Mouse (Mus musculus) MEL (cell line): ENCODE data around the gene Aff4. TPM values are rescaled to one million over a fixed set of nuclear protein-coding genes. Genes with fewer than 3 reads are reported as not detected.
A peak's percentile ranks its signal among the peaks of the same experiment; 100 is the strongest.
"Not testable (repeated sequence)": the region's sequence is repeated elsewhere in the genome, so short reads cannot be mapped to it uniquely, and the experiment has no call there.

Experiments used
- DNase-seq: peaks from one replicate; pipeline ENCODE4 v3.0.0; 2011; ENCODE audit warnings: low read depth, low spot score
- H3K27ac ChIP-seq: 2 replicates; pipeline ENCODE4 v1.5.1; 2012; ENCODE audit warnings: low read depth, mild to moderate bottlenecking, control low read depth, low read length, moderate library complexity; ENCODE audit not compliant: control insufficient read depth
- H3K27me3 ChIP-seq, 2 experiments: fragments of 150-350 bp in 1 of 2; sonication (generic) in 1 of 2; 2 replicates each; pipeline ENCODE4 v1.6.1; 2012; ENCODE audit warnings: low read length in 2 of 2, mild to moderate bottlenecking in 2 of 2, improper control_type of control experiment in 1 of 2, moderate library complexity in 1 of 2; ENCODE audit not compliant: insufficient read depth in 2 of 2, control insufficient read depth in 1 of 2
- H3K36me3 ChIP-seq, 2 experiments: 2 replicates each; pipeline ENCODE4 v1.6.1; 2012 to 2014; ENCODE audit warnings: low read length in 2 of 2, improper control_type of control experiment in 1 of 2, inconsistent platforms in 1 of 2, mild to moderate bottlenecking in 1 of 2; ENCODE audit not compliant: insufficient read depth in 2 of 2, control insufficient read depth in 1 of 2
- H3K4me1 ChIP-seq, 2 experiments: fragments of 150-350 bp in 1 of 2; sonication (generic) in 1 of 2; 2 replicates each; pipeline ENCODE4 v1.6.1; 2012; ENCODE audit warnings: low read length in 2 of 2, improper control_type of control experiment in 1 of 2, mild to moderate bottlenecking in 1 of 2; ENCODE audit not compliant: insufficient read depth in 2 of 2, control insufficient read depth in 1 of 2
- H3K4me3 ChIP-seq, 2 experiments: fragments of 150-350 bp in 1 of 2; sonication (generic) in 1 of 2; 2 replicates each; pipeline ENCODE4 v1.5.1; 2012; ENCODE audit warnings: low read depth in 2 of 2, low read length in 2 of 2, mild to moderate bottlenecking in 2 of 2, moderate library complexity in 2 of 2, control low read depth in 1 of 2, improper control_type of control experiment in 1 of 2; ENCODE audit not compliant: control insufficient read depth in 1 of 2, insufficient read depth in 1 of 2
- H3K79me2 ChIP-seq: 2 replicates; pipeline ENCODE4 v1.6.1; 2012; ENCODE audit warnings: mild to moderate bottlenecking, low read length, moderate library complexity; ENCODE audit not compliant: control insufficient read depth, poor library complexity, insufficient read depth
- H3K9ac ChIP-seq: 2 replicates; pipeline ENCODE4 v1.6.1; 2012; ENCODE audit warnings: low read depth, mild to moderate bottlenecking, control low read depth, low read length, moderate library complexity; ENCODE audit not compliant: control insufficient read depth, poor library complexity, severe bottlenecking
- H3K9me3 ChIP-seq: fragments of 150-350 bp; sonication (generic); replicated peaks from 2 replicates; pipeline ENCODE4 v1.6.1; 2012; ENCODE audit warnings: mild to moderate bottlenecking, low read length, improper control_type of control experiment, moderate library complexity; ENCODE audit not compliant: insufficient read depth
- BHLHE40 ChIP-seq: IDR thresholded peaks from 2 replicates; pipeline ENCODE4 v1.6.1; 2012; ENCODE audit warnings: low read depth, mild to moderate bottlenecking, inconsistent platforms, low read length, improper control_type of control experiment, borderline replicate concordance
- CHD1 ChIP-seq: IDR thresholded peaks from 2 replicates; pipeline ENCODE4 v1.6.1; 2012; ENCODE audit warnings: low read depth, mild to moderate bottlenecking, inconsistent platforms, low read length, improper control_type of control experiment
- CHD2 ChIP-seq: IDR thresholded peaks from 2 replicates; pipeline ENCODE4 v1.6.1; 2011; ENCODE audit warnings: low read length, improper control_type of control experiment
- CTCF ChIP-seq, 3 experiments: IDR thresholded peaks in 2 of 3; conservative IDR thresholded peaks in 1 of 3; 2 replicates each; pipeline ENCODE4 v1.5.1; 2011 to 2012; ENCODE audit warnings: low read length in 3 of 3, low read depth in 2 of 3, mild to moderate bottlenecking in 2 of 3, improper control_type of control experiment in 1 of 3, inconsistent platforms in 1 of 3, mixed read lengths in 1 of 3, moderate library complexity in 1 of 3; ENCODE audit not compliant: control insufficient read depth in 1 of 3, insufficient read depth in 1 of 3, poor library complexity in 1 of 3, severe bottlenecking in 1 of 3
- ELF1 ChIP-seq: IDR thresholded peaks from 2 replicates; pipeline ENCODE4 v1.6.1; 2014; ENCODE audit warnings: low read depth, mild to moderate bottlenecking, inconsistent platforms, low read length, improper control_type of control experiment, moderate library complexity
- EP300 ChIP-seq, 2 experiments: IDR thresholded peaks; 2 replicates each; pipeline ENCODE4 v1.6.1; 2011; ENCODE audit warnings: improper control_type of control experiment in 2 of 2, low read length in 2 of 2, low read depth in 1 of 2, mild to moderate bottlenecking in 1 of 2
- GABPA ChIP-seq: IDR thresholded peaks from 2 replicates; pipeline ENCODE4 v1.6.1; 2012; ENCODE audit warnings: low read depth, mild to moderate bottlenecking, inconsistent platforms, low read length, improper control_type of control experiment, moderate library complexity
- GATA1 ChIP-seq: IDR thresholded peaks from 2 replicates; pipeline ENCODE4 v1.6.1; 2011; ENCODE audit warnings: low read depth, low read length, improper control_type of control experiment
- MAX ChIP-seq: IDR thresholded peaks from 2 replicates; pipeline ENCODE4 v1.6.1; 2011; ENCODE audit warnings: low read length, improper control_type of control experiment
- MAZ ChIP-seq: IDR thresholded peaks from 2 replicates; pipeline ENCODE4 v1.6.1; 2012; ENCODE audit warnings: low read depth, mild to moderate bottlenecking, inconsistent platforms, low read length, improper control_type of control experiment
- MEF2A ChIP-seq: IDR thresholded peaks from 2 replicates; pipeline ENCODE4 v1.6.1; 2014; ENCODE audit warnings: low read depth, mild to moderate bottlenecking, inconsistent platforms, low read length, improper control_type of control experiment; ENCODE audit not compliant: poor library complexity, insufficient replicate concordance, severe bottlenecking; ENCODE audit errors: extremely low read depth
- NELFE ChIP-seq: IDR thresholded peaks from 2 replicates; pipeline ENCODE4 v1.6.1; 2011; ENCODE audit warnings: low read depth, low read length, improper control_type of control experiment
- NRF1 ChIP-seq: IDR thresholded peaks from 2 replicates; pipeline ENCODE4 v1.6.1; 2014; ENCODE audit warnings: low read depth, mild to moderate bottlenecking, inconsistent platforms, low read length, improper control_type of control experiment, moderate library complexity; ENCODE audit not compliant: poor library complexity, insufficient read depth, severe bottlenecking
- POLR2AphosphoS2 ChIP-seq: IDR thresholded peaks from 2 replicates; pipeline ENCODE4 v1.6.1; 2011; ENCODE audit warnings: low read length, improper control_type of control experiment
- SIN3A ChIP-seq: IDR thresholded peaks from 2 replicates; pipeline ENCODE4 v1.6.1; 2012; ENCODE audit warnings: low read length, improper control_type of control experiment, inconsistent platforms
- SMC3 ChIP-seq: IDR thresholded peaks from 2 replicates; pipeline ENCODE4 v1.6.1; 2011; ENCODE audit warnings: low read depth, low read length, improper control_type of control experiment
- TAL1 ChIP-seq: IDR thresholded peaks from 2 replicates; pipeline ENCODE4 v1.6.1; 2012; ENCODE audit warnings: mild to moderate bottlenecking, inconsistent platforms, low read length, moderate library complexity, mixed read lengths
- TCF12 ChIP-seq: IDR thresholded peaks from 2 replicates; pipeline ENCODE4 v1.6.1; 2014; ENCODE audit warnings: low read depth, mild to moderate bottlenecking, inconsistent platforms, low read length, improper control_type of control experiment, moderate library complexity
- UBTF ChIP-seq: IDR thresholded peaks from 2 replicates; pipeline ENCODE4 v1.6.1; 2012; ENCODE audit warnings: low read depth, mild to moderate bottlenecking, inconsistent platforms, low read length, improper control_type of control experiment, moderate library complexity, borderline replicate concordance; ENCODE audit not compliant: insufficient read depth
- USF1 ChIP-seq: IDR thresholded peaks from 2 replicates; pipeline ENCODE4 v1.6.1; 2014; ENCODE audit warnings: low read depth, mild to moderate bottlenecking, inconsistent platforms, low read length, improper control_type of control experiment, moderate library complexity
- USF2 ChIP-seq, 2 experiments: IDR thresholded peaks; 2 replicates each; pipeline ENCODE4 v1.6.1; 2011 to 2012; ENCODE audit warnings: improper control_type of control experiment in 2 of 2, low read length in 2 of 2, borderline replicate concordance in 1 of 2, inconsistent platforms in 1 of 2, low read depth in 1 of 2, mild to moderate bottlenecking in 1 of 2; ENCODE audit not compliant: insufficient read depth in 1 of 2
- polyA plus RNA-seq, 2 experiments: library from polyadenylated mRNA; stranded (reverse) in 1 of 2; unstranded in 1 of 2; fragments of >175 nt in 1 of 2; fragments of >200 nt in 1 of 2; gene quantifications; 2 replicates each; pipeline versions ENCODE4 v1.2.1 to v1.2.4; 2012; ENCODE audit warnings: low replicate concordance in 2 of 2, low read depth in 1 of 2; ENCODE audit not compliant: insufficient read length in 2 of 2, insufficient read depth in 1 of 2, missing spikeins in 1 of 2
- total RNA-seq: library from RNA; depleted of rRNA; stranded (reverse); fragments of 300-350 nt; gene quantifications from 2 replicates; pipeline ENCODE4 v1.2.3, GENCODE M21; 2012

The Aff4 gene
- total and polyA plus RNA-seq, 3 experiments, result 29.0 to 268 (median 47.7) TPM

- H3K79me2 ChIP-seq, result no peaks in the 10 kb centered on the region
- H3K9me3 ChIP-seq, result no peaks in the 10 kb centered on the region
- H3K36me3 ChIP-seq, result peaks cover 5 to 21% of the 10 kb centered on the region in 2 experiments
- peak overlapping the region; percentile 84; the same call in 1 of the 2 replicates for H3K27ac ChIP-seq
- no peak for DNase-seq
- no peak overlapping the region for H3K9ac ChIP-seq
- no peak overlapping the region for H3K4me3 ChIP-seq
- H3K27me3 ChIP-seq, result no peaks in the 10 kb centered on the region
- H3K4me1 ChIP-seq, result peaks cover 21 to 23% of the 10 kb centered on the region in 2 experiments
- TF ChIP-seq NELFE (no peak), TAL1 (no peak), TCF12 (no peak), MAX (no peak), MAZ (no peak), UBTF (no peak), CHD1 (no peak), ELF1 (no peak)
Measured at GRCm38 (mm10) chr11:53336924-53337323, 13.7 kb upstream of the Aff4 start.

GRCm38 (mm10) chr11:53337684-53338083 lies 12.9 kb upstream of the Aff4 start:
- peaks cover 21 to 24% of the 10 kb centered on the region in 2 experiments for H3K4me1 ChIP-seq
- no peak for DNase-seq
- H3K9ac ChIP-seq, result no peak overlapping the region
- no peaks in the 10 kb centered on the region for H3K79me2 ChIP-seq
- TF ChIP-seq TAL1 (no peak), USF1 (no peak), SIN3A (no peak), MEF2A (no peak), CHD1 (no peak), USF2 (IDR thresholded peaks at IDR 0.05; ENCODE audit: borderline replicate concordance in 1 of 2, insufficient read depth in 1 of 2, low read depth in 1 of 2, low read length in 2 of 2) (no peak), CTCF (IDR thresholded peaks at IDR 0.05 in 2 of 3, conservative IDR thresholded peaks at IDR 0.05 in 1 of 3; ENCODE audit: control insufficient read depth in 1 of 3, insufficient read depth in 1 of 3, low read depth in 2 of 3, low read length in 3 of 3, poor library complexity in 1 of 3, severe bottlenecking in 1 of 3) (no peak), EP300 (IDR thresholded peaks at IDR 0.05; ENCODE audit: low read depth in 1 of 2, low read length in 2 of 2) (no peak), GABPA (no peak), MAZ (no peak), POLR2AphosphoS2 (no peak), NRF1 (no peak), CHD2 (no peak), GATA1 (no peak), BHLHE40 (no peak), SMC3 (no peak)
- H3K27ac ChIP-seq, result no peak overlapping the region
- peaks cover 4 to 25% of the 10 kb centered on the region in 2 experiments; a peak in 3 of 4 replicates for H3K36me3 ChIP-seq
- H3K9me3 ChIP-seq, result no peaks in the 10 kb centered on the region
- no peak overlapping the region for H3K4me3 ChIP-seq
- no peaks in the 10 kb centered on the region for H3K27me3 ChIP-seq

GRCm38 (mm10) chr11:53341019-53341418 lies 9.6 kb upstream of the Aff4 start:
- H3K4me1 ChIP-seq, result peaks cover 29 to 41% of the 10 kb centered on the region in 2 experiments

More at GRCm38 (mm10) chr11:53341019-53341418, 9.6 kb upstream of the Aff4 start:
- H3K9ac ChIP-seq, H3K79me2 ChIP-seq, H3K27me3 ChIP-seq, H3K4me3 ChIP-seq, H3K9me3 ChIP-seq, H3K27ac ChIP-seq, DNase-seq: not testable (repeated sequence)
- H3K36me3 ChIP-seq, result peaks cover 0 to 33% of the 10 kb centered on the region in 2 experiments; a peak in 2 of 4 replicates
